Mouse (Mus musculus) embryo, embryonic 11.5 days (tissue): ENCODE results near the gene Coq8a.

Experiments used
- DNase-seq: peaks from one replicate; pipeline ENCODE4 v3.0.0-alpha.2; 2012; ENCODE audit warnings: low read depth, low spot score

Coq8a gene

DNA sequence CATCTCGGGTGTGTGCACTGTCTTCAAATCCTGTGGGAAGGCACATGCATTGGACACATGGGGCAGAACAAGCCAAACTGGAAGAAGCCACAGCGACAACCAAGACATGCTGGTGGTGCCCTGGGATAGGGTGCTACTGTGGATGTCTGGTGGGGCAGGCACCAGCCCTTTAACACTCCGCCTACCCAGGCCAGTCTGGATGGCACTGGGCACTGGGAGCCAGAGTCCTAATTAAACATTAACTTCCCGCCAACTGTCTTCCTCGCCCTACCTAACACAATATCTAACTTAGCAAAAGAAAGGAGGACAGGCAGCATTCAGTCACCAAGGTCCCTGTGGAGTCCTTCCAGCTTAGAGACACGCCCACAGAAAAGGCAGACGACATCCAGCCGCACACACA, 23.8 kb downstream of the Coq8a start:
- DNase-seq = no peak

DNA sequence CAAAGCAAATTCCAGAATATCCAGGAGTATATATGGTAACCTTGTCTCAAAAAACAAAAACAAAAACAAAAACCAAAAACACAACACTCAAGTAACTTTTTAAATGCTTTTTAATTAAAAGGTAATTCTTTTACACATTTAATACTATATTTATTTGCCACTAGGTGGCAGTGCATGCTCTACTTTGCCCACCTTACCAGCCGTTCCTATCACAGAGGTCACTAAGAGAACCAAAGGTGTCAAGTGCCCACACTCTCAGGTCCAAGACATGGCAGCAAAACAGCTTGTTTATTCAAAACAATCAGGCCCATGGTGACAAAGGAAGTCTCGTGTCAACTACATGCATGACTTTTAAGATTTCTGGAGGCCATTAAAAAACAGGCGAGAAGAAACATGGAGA, 24.2 kb downstream of the Coq8a start:
- no peak for DNase-seq

DNA sequence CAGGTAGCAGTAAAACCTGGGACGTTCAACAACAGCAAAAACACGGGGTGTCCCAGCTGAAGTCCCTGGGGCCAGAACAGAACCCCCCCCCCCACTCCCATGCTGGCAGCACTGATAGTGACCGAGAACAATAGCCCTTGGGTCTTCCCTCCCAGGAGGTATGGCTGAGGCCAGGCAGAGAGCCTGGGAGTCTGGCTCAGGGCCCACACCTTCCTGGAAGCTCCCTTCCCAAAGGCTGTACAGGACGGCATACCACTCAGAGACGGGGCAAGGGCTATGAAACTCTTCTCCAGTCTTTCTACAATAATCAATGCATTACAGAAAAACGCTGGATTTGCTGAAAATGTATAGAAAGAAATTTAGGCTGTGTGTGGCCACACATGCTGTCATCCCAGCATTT, 24.7 kb downstream of the Coq8a start:
- no peak for DNase-seq

DNA sequence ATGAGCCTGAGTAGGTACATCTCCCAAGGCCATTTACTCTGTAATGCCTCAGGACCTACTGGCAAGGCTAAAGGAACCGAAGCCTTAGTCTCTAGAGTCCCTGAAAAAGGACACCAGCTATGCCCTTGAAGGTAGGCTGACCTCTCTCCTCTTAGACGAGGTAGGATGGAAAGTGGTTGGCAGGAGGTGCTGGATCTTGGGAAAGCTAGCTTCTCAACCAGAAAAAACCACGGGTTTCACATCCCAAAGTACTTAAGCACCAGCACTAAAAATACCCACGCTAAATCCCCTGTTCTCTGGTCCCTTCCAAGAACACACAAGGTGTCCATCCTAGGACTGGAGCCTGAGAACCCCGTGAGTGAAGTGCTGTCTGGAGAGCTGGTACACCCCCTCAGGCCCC, 26.4 kb downstream of the Coq8a start:
- DNase-seq = no peak

DNA sequence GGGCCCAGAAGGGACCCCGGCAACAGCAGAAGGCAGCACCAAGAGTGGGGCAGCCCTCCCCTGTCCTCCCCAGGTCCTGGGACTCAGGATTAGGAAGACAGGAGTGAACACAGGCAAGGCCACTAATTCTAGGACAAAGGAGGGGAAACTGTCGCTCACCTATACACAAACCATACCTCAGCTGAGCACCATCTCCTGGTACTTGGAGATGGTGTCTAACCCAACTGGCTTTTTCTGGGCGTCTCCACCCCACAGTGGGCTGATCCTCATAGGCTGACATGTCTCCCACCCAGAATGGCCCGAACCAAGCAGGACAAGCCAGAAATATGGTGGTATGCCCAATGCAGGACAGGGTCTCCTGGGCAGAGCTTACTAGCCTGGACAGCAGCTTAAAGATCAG, 26.8 kb downstream of the Coq8a start:
- no peak for DNase-seq

DNA sequence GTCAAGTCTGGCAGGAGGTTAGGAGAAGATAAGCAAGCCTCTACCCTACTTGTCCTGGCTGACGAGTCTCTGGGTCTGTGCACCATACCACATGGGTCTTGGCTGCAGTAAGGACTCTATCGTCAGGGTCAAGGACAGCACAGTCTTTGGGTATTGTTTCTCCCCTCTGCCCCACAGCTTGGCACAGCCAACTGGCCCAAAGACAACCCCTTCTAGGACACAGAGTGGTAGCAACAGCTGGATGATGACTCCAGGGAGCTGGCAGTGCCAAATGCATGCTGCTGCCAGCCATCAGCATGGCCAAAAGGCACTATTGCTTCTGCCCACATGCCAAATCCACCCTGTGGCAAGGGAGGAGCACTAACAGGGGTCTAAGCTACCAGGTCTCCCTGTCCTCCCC, 27.5 kb downstream of the Coq8a start:
- DNase-seq = no peak

DNA sequence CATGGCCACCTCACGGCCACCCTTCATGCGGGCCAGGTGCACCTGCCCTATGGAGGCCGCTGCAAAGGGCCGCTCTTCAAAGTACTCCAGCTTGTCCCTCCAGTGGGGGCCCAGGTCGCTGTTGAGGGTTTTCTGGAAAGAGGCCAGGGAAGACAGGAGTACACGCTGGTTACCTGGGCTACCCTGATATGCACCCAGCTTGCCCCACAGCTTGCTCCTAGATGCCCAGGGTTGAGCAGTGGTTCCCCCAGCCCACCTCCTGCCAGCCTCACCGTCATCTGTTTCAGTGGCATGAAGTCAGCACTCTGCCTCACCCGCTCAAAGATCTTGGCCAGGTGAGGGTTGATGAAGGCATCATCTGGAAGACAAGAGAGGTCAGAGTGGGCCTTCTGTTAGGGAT, 29.3 kb downstream of the Coq8a start:
- DNase-seq = no peak

DNA sequence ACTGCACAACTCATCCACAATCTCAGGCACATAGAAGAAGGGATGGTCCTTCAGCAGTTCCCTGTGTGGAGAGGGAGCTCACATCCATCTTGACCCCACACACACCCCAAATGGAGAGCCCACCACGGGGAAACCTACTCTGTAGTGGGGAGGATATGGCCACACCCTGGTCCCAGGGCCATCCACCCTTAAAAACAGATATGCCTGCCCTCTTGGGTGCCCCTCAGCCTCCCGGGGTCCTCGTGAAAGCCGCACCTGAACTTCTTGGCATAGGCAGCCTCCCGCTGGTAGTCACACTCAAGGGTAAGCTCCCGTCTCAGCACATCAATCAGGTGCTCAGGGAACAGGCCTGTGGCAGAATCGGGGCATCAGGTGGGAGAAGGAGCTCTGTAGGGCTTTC, 30.2 kb downstream of the Coq8a start:
- no peak for DNase-seq

DNA sequence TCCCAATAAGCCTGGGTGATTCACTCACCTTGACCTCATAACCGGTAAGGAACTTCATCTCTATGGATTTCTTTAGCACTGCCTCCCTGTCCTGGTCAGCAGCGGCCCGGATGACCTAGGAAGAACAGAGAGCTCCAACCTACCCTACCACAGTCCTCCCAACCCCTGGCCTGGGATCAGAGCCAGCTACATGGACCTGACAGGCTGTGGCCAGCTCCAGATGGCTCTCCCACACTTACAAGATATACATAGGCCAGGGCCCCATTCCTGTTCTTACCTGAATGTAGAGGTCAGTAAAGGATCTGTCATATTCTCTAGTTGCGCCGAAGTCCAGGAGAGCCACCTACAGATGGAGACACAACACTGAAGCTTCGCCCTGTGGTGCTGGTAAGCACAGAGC, 31.1 kb downstream of the Coq8a start:
- no peak for DNase-seq

DNA sequence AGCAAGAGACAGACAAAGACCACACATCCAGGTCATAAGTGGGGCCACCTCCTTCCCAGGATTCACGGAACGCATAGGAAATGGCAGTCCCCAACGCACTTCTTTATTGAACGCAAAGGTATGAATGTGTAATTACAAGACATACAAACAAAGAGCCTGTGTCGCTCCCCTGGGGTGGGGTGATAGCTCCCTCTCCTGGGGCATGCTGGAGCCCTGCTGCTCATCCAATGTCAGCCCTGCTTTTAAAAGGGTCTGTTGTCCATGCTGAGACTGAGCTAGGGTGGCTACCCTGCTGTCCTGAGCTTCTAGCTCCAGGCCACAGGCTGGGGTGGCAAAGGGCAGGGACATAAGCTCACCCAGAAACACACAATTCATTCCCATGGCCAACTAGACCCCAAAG, 32.9 kb downstream of the Coq8a start:
- DNase-seq = no peak

DNA sequence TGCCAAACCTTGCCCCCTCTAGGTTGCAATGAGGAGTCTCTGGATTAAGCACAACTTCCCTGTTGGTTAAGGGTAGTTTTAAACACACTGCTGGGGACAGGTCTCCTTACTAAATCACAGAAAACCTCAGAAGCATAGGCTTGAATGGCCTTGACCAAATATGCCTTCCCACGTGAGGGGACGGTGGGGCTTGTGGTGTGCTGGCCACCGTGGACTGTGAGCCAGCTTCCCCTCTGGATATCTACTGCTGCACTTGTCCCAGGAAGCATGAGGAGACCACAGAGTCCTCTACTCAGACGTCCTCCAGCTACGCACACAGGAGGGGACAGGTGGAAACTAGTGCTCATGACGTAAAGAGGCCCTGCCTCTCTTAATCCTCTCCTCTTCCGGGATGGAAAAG, 36.4 kb downstream of the Coq8a start:
- no peak for DNase-seq

DNA sequence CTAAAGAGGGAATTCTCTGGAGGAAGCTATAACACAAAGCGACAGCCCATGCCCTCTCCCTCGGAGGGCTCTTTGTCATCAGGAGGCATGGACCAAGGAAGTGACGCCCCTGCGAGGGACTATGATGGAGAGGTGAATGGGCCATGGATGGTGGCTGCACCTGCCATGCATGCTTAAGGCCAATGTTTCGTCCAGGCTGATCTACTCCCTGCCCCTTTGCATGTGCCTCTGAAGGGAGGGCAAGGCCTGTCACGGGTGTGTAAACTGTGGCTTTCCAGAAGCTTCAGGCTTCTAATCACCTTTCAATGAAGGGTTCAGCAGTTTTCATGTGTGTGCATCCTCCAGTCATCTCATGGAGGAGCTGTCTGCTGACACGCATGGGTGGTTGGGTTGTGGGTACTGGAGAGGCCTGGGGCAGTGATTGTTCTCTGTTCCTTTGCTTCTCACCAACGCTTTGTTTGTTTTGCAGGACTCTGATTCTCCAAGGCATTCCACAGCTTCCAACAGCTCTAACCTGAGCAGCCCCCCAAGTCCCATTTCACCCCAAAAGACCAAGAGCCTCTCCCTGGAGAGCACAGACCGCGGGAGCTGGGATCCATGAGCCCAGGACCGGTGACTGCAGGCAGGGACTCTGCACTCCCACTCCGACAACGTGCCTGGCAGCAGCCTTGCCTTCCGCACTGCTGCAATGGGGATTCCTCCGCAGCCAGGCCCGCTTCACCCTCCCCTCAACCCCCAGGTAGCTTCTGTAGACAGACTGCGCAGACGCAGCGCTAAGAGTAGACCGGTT, 37.6 kb downstream of the Coq8a start:
- DNase-seq = no peak

DNA sequence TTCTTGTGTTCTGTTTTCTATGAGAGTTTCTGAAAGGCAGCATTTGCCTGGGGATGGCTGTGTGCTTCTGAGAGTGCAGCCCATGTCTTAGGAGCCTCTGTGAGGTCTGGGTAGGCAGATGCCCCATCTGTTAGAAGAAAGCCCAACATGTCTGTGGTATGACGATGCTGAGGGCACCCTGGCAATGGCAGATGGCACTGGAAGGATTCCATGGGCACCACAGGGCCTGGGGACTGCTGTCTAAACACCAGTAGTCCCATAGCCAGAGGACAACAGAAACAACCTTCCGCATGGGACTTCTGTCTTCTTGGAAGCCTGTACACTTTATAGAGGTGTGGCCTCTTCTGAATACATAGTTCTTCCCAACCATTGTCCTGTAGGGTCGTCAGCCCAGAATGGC, 38.2 kb downstream of the Coq8a start:
- no peak for DNase-seq

DNA sequence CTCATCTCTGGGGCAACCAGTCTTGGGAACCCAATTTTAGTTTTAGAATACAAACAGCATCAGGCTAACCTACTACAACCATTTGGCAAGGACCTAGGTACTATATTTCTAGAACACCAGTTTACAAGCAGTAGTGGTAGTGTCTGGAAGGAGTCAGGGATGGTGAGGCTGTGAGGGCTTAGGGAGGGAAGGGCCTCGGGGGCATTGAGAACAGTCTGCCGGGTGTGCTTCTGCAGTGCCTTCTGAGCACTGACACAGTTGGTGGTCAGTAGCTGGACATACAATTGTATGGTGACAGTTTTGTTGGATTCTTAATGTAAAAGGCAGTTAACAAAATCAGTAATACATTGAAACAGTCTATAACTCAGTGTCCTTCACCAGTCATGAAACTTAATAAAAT, 38.9 kb downstream of the Coq8a start:
- DNase-seq = no peak

DNA sequence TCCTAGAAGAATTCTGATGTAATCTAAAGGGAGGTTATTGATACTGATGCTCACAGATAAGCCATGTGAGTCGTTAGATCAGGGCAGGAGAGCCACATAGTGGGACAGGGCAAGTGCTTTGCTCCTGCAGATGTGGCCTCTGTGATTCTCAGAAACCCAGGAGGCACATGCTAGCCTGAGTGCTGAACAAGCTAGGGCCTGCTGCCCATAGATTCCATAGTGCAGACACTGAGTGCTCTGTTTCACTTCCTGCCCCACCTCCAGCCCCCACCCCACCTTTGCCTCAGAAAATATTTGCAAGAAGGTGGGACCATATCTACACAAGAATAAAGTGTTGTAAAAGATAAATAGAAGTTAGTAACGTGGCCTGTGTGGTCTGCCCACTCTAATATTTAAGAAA, 40.8 kb downstream of the Coq8a start:
- no peak for DNase-seq

DNA sequence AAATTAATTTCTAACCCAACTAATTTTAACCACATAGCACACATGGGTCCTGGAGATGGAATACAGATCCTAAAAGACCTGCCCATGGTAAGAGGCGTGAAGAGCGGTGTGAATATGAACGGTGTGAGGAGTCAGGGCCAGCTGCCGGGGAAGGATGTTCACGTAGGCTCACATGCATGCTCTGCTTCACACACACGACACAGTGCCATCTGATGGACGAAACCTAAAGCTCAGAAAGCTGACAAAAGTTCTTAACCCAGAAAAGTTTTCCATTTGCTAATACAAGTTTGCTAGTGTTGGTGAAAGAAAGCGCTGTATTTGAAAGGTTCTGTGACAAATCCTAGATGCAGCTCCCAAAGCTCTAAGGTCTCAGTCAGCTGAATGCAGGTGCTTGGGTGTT, 48.2 kb downstream of the Coq8a start:
- DNase-seq = no peak

DNA sequence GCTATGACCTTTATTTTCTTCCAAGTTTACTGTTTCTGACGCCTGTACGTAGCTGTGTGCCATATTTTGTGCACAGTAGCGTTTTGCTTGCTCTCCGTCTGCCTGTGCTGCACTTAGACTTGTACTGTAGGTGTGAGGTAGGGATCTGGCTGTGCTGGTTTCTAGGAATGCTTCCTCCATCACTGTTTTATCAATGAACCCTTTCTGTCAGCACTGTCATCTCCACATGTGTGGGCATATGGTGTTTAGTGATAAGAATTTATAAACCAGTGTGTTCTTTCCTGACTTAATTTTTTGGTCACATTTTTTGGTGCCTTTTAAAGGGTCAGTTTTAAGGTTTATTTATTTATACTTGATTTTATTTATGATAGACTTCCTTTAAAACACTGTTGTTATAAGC, 50.8 kb downstream of the Coq8a start:
- no peak for DNase-seq

DNA sequence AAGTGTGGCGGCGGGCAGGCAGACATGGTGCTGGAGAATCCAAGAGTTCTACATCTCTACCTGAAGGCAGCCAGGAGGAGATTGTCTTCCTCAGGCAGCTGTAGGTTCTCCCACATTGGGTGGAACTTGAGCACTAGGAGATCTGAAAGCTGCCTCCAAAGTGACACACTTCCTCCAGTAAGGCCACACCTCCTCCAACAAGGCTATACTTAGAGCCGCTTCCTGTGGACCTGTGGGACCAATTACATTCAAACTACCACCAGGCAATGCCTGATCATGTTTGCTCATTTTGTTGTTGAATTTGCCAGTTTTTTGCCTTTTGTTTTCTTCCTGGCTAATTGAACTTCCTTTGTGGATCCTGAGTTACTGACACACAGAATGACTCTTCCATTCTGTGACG, 51.4 kb downstream of the Coq8a start:
- DNase-seq = no peak

DNA sequence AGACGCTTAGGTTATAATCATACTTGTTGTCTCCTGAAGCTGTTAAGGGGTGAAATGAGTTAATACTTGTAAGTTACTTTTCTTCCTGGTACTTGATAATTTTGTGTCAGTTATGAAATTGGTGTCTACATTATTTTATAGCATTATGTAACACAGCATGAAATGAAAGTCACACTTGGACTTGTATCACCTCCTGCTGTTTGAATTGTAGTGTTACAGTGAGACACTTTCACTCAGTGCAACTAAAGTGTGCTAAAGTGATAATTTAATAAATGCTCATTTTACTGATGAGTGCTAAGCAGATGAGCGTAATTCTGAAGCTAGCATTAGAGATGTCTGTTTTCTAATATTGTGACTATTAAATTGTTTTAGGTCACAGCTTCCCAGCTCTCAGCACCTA, 58.4 kb downstream of the Coq8a start:
- no peak for DNase-seq

DNA sequence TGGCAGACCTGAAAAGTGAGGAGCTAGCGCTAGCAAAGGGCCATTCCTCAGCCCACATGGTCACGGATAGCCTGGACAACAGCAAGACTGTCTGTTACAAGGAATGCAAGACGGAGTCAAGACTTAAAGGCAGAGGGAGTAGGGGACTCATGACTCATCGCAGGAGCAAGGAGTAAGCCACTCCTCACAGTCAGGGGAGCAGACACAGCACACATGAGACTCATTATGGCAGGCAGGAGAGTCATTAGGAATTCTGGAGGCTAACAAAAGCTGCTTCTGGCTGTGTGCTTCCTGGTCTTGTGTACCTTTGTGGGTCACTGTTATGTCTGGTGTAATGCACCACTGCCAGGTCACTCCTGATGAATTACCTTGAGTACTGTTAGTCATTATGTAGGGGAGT, 60.2 kb downstream of the Coq8a start:
- DNase-seq = no peak

DNA sequence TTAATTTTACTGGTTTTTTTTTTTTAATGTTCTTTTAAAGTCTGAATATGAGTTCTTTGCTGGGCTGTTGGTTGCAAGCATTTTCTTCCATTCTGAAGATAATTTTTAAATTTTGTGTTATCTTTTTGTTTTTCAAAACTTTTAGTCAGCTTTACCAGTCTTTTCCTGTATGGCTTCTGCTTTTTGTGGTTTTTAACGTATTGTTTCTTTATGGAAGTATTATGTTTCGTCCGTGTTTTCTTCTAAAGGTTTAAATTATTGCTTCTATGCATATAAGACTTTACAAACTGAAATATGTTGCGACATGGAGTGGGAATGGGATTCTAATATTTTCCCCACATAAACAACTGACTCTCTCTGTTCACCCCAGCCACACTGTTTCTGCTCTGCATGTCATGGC, 67.2 kb downstream of the Coq8a start:
- no peak for DNase-seq

DNA sequence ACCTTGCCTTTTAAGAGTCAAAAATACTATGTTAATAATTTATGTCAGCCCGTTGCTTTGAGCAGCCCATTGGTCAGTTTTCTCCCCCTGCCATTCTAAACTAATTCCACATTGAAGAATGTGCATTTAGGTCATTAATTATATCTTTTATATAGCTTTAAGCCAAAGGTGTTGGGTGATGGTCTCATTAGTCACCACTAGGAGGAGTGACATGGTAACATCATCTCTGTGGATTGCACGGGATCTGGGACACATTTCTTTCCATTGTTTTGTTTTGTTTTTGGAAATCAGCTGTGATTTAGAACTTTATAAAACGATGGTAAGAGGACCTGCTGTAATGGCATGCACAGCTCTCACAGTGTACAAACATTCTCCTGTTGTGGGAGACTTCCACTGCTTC, 68.0 kb downstream of the Coq8a start:
- no peak for DNase-seq

DNA sequence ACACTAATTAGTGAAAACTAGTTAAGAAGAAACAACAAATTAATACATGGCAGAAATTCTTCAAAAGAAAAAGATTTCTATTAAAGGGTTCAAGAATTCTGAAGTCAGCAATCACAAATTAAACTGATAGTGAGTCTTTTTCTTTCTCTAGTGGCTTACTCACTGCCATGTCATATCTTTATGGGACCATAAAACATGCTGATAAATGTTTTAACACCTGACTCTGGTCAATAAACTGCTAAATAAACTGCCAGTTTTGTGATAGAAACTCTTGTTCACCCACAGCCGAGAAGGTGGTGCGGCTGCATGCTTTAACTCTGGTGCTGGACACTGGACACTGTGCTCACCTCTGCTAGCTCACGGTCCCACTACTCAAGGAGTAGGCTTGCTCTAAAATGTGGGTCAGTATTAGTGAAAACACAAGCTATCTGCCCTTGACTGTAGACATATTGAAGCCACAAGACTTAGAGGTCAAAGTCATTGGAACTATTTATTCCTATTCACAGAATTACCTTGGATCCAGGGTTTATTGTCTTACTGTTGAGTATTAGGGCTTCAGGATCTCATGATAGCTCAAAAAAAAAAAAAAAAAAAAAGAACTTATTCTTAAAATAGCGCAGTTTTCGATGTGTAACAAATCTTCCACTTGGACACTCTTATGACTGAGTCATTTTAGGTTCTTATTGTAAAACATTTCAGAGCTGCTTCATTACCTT, 71.2 kb downstream of the Coq8a start:
- no peak for DNase-seq

DNA sequence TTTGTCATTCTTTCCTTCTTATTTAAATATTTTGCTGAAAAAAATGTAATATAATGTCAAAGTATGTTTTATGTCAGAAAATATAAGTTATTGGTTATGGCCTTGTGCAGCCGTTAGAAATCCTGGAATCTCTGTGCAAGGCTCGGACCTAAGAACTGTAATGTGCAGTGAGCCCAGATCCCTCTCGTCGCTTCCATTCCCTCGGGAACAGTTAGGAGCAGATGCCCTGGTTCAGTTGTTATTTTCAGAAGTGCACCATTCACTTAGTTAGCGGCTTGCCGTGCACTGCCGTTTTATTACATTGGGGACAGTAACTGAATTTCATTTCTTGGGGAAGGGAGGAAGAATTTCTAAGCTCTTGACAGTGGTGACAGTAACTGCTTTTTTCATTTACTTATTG, 81.2 kb downstream of the Coq8a start:
- DNase-seq = no peak
